Comparison of ENCODE assay signal across 28 mouse cellular contexts in the genomic region with DNA sequence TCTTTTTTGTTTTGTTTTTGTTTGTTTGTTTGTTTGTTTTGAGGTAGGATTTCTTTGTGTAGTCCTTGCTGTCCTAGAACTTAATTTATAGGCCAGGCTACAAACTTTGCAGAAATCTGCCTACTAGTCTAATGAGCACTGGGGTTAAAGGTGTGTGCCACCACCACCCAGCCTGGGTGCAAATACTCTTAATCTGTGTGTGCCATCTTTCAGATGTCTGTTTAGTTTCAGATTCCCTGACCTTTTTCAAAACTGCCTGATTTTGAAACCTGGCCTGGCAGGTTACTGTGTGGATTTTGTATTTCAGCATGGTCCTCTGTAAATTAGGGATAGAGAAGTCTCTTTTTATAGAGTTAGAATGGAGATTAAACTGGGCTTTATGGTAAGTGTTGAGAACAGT.
"Had no signal": no experiment of that assay in that cellular context is flagged by ENCODE, and none has a peak within 500 bp of the region (broad histone marks: within the 10 kb centered on the region; RNA-seq: fewer than 3 reads in every experiment).

No protein-coding gene starts in this region.

- H3K27ac ChIP-seq: embryonic facial prominence, embryonic 10.5 days; embryonic facial prominence, embryonic 12.5 days; embryonic facial prominence, embryonic 13.5 days; embryonic facial prominence, embryonic 15.5 days; forebrain, embryonic 10.5 days; forebrain, embryonic 12.5 days; forebrain, embryonic 13.5 days; forebrain, embryonic 15.5 days; gastrocnemius, adult 2 months; heart, adult 2 months had no signal

- H3K9ac ChIP-seq: embryonic facial prominence, embryonic 12.5 days; embryonic facial prominence, embryonic 13.5 days; embryonic facial prominence, embryonic 15.5 days; forebrain, embryonic 12.5 days; forebrain, embryonic 13.5 days; forebrain, embryonic 15.5 days; forebrain, postnatal 0 days had no signal

- DNase-seq: cerebellum, adult 2 months; cerebellum, adult 8-10 months; cerebellum, adult 9-10 months; cerebellum, adult 9-11 months; cerebellum, postnatal 10 days; cerebellum, postnatal 14 days; cerebellum, postnatal 25 days; cerebellum, postnatal 36 days; embryo, embryonic 11 days; forebrain, postnatal 0 days; gastrocnemius, adult 2 months; gastrocnemius, postnatal 10 days; gastrocnemius, postnatal 14 days; gastrocnemius, postnatal 25 days; gastrocnemius, postnatal 36 days; heart, adult 11 months; heart, adult 18-20 months; heart, adult 2 months had no signal

- H3K27me3 ChIP-seq: embryonic facial prominence, embryonic 12.5 days; embryonic facial prominence, embryonic 13.5 days; embryonic facial prominence, embryonic 15.5 days; forebrain, embryonic 12.5 days; forebrain, embryonic 13.5 days; forebrain, embryonic 15.5 days had no signal

- H3K4me2 ChIP-seq: embryonic facial prominence, embryonic 12.5 days; embryonic facial prominence, embryonic 13.5 days; embryonic facial prominence, embryonic 15.5 days; forebrain, embryonic 12.5 days; forebrain, embryonic 13.5 days had no signal

- ATAC-seq: forebrain, embryonic 13.5 days; forebrain, embryonic 15.5 days; forebrain, embryonic 16.5 days; forebrain, postnatal 0 days had no signal

- H3K36me3 ChIP-seq: embryonic facial prominence, embryonic 12.5 days; embryonic facial prominence, embryonic 15.5 days; forebrain, embryonic 12.5 days; forebrain, embryonic 15.5 days had no signal

- H3K9me3 ChIP-seq: embryonic facial prominence, embryonic 10.5 days; embryonic facial prominence, embryonic 12.5 days; embryonic facial prominence, embryonic 13.5 days; embryonic facial prominence, embryonic 15.5 days; forebrain, embryonic 10.5 days; forebrain, embryonic 12.5 days; forebrain, embryonic 13.5 days; forebrain, embryonic 15.5 days had no signal

- H3K4me3 ChIP-seq: embryonic facial prominence, embryonic 10.5 days; embryonic facial prominence, embryonic 12.5 days; embryonic facial prominence, embryonic 13.5 days; embryonic facial prominence, embryonic 15.5 days; erythroblast, embryonic 14.5 days; forebrain, embryonic 10.5 days; forebrain, embryonic 12.5 days; forebrain, embryonic 13.5 days; forebrain, embryonic 15.5 days; gastrocnemius, adult 2 months; heart, adult 2 months had no signal
